Mouse (Mus musculus) cerebellum, postnatal 36 days (tissue): ENCODE measurements around the gene Fam136a.

Experiments used
- DNase-seq, 2 experiments: peaks; one replicate each; pipeline ENCODE4 v3.0.0; 2021 to 2022; ENCODE audit warnings: mixed read lengths in 2 of 2

Fam136a gene

GRCm38 (mm10) chr6:86399995-86400394, 34.5 kb downstream of the Fam136a start:
- no peak for DNase-seq

DNA sequence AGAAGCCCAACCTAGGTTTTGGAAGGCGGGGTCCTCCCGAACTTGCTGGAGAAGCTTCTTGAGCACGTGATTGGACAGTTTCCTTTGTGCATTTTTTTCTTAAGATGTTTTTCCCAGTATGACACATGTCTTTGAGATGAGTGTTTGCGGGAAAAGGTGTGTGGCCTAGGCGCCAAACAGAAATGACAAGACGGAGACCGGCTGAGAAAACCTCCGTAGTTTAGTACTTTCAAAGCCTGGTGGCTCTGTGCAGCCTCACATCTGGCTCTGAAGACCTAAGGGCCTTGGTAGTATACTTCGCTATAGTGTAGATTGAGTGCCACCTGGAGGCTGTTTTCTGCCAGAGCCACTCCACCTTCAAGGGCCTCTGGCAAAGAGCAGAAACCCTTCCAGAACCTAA, 35.5 kb downstream of the Fam136a start:
- DNase-seq = peak; percentile 43 to 47

DNA sequence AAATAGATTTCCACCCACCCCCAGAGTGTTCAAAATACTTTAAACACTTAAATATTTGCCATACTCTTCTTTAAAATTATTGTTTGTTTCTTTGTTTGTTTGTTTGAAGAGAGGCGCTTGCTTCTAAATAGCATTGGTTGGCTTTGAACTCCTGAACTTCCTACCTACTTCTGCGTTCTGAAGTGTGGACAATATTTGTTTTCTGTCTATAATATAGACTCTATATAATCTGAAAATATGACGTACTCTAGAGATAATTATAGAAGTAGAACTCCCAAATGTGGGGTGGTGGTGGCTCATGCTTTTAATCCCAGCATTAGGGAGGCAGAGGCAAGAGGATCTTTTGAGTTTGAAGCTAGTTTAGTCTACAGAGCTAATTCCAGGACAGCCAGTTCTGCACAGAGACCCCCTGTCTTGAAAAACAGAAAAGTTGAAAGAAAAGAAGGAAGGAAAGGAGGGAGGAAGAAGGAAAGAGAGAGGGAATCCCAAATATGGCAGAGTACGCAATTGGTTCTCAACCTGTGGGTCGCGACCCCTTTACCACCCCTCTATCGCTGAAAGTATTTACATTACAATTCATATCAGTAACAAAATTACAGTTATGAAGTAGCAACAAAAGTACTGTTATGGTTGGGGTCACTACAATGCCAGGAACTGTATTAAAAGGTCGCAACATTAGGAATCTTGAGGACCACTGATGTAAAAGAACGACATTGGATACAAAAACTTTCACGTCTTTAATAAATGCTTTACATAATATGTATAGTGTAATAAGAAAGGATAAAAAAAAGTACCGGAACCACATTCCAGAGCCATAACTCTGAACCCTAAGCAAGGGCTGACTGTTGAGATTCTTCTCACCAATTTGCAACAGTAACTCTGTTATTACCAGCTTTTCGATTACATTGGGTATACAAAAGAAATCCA, 37.5 kb downstream of the Fam136a start:
- DNase-seq = no peak

- DNase-seq = peak; percentile 90 to 98
Observed at GRCm38 (mm10) chr6:86403728-86404099, 38.3 kb downstream of the Fam136a start.

- peak; percentile 97 to 99 for DNase-seq
Observed at GRCm38 (mm10) chr6:86404100-86404861, 38.8 kb downstream of the Fam136a start, which contains the start of gene Tia1. Gene Tia1, plus strand, starts transcription at chr6:86404219.

DNA sequence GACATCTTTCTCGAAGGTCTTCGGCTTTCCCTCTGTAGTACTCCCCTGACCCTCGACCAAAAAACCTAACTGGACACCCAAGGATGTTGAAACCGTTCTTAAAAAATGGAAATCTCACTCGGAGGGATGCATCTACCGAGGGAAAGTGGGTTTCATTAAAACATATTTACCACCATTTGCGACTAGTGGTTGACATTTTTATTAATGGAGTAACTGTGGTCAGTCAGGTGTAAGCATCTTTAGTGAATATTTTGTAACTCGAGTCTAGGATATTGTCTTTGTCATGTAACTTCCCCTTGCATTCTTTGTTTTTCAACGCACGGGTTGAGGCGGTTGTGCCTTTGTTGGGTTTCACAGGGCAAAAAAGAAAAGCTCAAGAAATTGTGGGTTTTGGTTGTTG, 39.5 kb downstream of the Fam136a start:
- DNase-seq = no peak

DNA sequence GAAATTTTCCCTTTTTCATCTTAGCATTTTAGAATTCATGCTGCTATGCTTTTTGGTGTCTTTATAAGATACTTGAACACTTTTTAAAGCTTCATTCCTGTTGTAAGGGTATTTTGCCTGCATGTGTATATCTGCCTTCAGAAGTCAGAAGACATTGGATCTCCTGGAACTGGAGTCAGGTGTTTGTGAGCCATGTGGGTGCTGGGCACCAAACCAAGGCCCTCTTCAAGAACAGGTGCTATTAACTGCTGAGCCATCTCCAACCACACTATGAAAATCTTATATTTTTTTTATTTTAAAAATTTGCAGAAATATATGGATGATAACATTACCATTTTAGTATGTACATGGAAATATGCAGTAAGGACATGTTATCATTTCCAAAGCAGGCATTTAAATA, 40.9 kb downstream of the Fam136a start:
- no peak for DNase-seq

DNA sequence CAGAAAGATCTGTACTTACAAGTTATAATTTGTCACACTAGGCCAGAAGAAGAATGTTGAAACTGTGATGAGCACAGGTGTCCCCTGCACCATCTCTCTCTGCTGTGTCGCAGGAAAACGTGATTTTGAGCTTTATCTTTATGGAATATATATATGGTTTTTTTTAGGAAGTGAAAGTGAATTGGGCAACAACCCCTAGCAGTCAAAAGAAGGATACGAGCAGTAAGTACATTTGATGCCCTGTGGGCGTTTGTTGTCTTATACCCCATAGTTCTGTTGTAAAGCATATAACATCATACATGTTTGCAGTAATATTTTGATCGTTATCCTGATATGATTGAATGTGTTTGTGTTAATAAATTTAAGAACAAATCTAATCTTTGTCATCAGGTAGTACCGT, 53.3 kb downstream of the Fam136a start:
- DNase-seq = no peak

GRCm38 (mm10) chr6:86419239-86419638, 53.8 kb downstream of the Fam136a start:
- DNase-seq = no peak
